In the genomic region with DNA sequence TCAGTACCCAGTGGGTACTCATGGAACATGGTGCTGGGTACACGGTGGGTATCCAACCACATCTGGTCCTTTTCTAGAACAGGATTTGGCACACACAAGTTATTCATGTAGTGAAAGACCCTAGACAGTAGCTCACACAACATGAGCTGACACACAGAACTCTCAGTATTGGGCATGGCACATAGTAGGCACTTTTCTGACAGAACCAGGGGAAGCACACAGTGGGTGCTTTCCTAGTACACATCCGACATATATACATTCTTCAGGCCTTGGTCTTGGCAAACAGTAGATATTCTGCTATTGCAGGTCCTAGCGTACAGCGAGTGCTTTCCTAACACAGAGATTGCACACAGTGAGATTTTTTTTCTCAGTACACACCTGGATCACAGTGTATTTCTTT, we compare ENCODE assay signal across 19 mouse cellular contexts. TPM values are rescaled to one million over a fixed set of nuclear protein-coding genes. Genes with fewer than 3 reads are reported as not detected.
"Had no signal": no experiment of that assay in that cellular context is flagged by ENCODE, and none has a peak within 500 bp of the region (broad histone marks: within the 10 kb centered on the region; RNA-seq: fewer than 3 reads in every experiment).

No protein-coding gene starts in this region.

- H3K9me3 ChIP-seq: liver, embryonic 13.5 days; midbrain, embryonic 12.5 days had no signal

- H3K9ac ChIP-seq: liver, embryonic 13.5 days; midbrain, embryonic 12.5 days had no signal

- H3K27ac ChIP-seq: left cerebral cortex, adult 2 months; midbrain, embryonic 12.5 days; stomach, postnatal 0 days had no signal

- H3K27me3 ChIP-seq: liver, embryonic 13.5 days had no signal

- H3K4me3 ChIP-seq: layer of hippocampus, adult 2 months; left cerebral cortex, adult 2 months; liver, embryonic 13.5 days; midbrain, embryonic 12.5 days; myocyte had no signal

- H3K4me2 ChIP-seq: liver, embryonic 13.5 days; midbrain, embryonic 12.5 days had no signal

- DNase-seq: kidney, adult 18-20 months; kidney, adult 9 months; kidney, postnatal 14 days; layer of hippocampus, postnatal 36 days; liver, embryonic 13.5 days; lung, adult 2 months; lung, postnatal 14 days; right cerebral cortex, postnatal 14 days; right cerebral cortex, postnatal 4 days; thymus, postnatal 25 days had no signal

- H3K36me3 ChIP-seq: midbrain, embryonic 12.5 days had no signal

RNA-seq across cellular contexts. Expression of a gene that starts 26.1 kb away (rescaled TPM):
- total RNA-seq: liver, adult 2 months; megakaryocyte progenitor cell, adult 5-6 weeks; megakaryocyte-erythroid progenitor cell, adult 5-6 weeks; monocyte, adult 5-6 weeks had no signal

RNA-seq across cellular contexts. Expression of a gene that starts 37.0 kb away (rescaled TPM):
- total RNA-seq: megakaryocyte-erythroid progenitor cell, adult 5-6 weeks; monocyte, adult 5-6 weeks had no signal
